Mouse (Mus musculus) hindbrain, embryonic 14.5 days (tissue): ENCODE data around the gene Rap1gds1. TPM values are rescaled to one million over a fixed set of nuclear protein-coding genes. Genes with fewer than 3 reads are reported as not detected.
A peak's percentile ranks its signal among the peaks of the same experiment; 100 is the strongest.

ENCODE experiments used
- ATAC-seq: fragments of 200-750 bp; cut with Nextera tagmentation; 2 replicates; pipeline ENCODE4 v1.8.0; 2017; ENCODE audit warnings: moderate number of reproducible peaks, mild to moderate bottlenecking, moderate TSS enrichment, moderate library complexity; ENCODE audit not compliant: low FRiP score
- DNase-seq: peaks from one replicate; pipeline ENCODE4 v3.0.0-alpha.2; 2015; ENCODE audit warnings: low spot score
- H3K27ac ChIP-seq: fragments of 300-500 bp; sonication (generic); 2 replicates; pipeline ENCODE4 v1.5.1; 2014; ENCODE audit warnings: mild to moderate bottlenecking, moderate library complexity
- H3K27me3 ChIP-seq: fragments of 300-500 bp; sonication (generic); 2 replicates; pipeline ENCODE4 v1.6.1; 2014; ENCODE audit warnings: mild to moderate bottlenecking, low read length, mixed read lengths; ENCODE audit not compliant: control insufficient read depth, insufficient read depth
- H3K36me3 ChIP-seq: fragments of 300-500 bp; sonication (generic); replicated peaks from 2 replicates; pipeline ENCODE4 v1.6.1; 2014; ENCODE audit not compliant: control insufficient read depth, insufficient read depth
- H3K4me1 ChIP-seq: fragments of 300-500 bp; sonication (generic); replicated peaks from 2 replicates; pipeline ENCODE4 v1.6.1; 2014; ENCODE audit warnings: antibody characterized with exemption, low read length, mixed read lengths; ENCODE audit not compliant: control insufficient read depth, insufficient read depth
- H3K4me2 ChIP-seq: fragments of 300-500 bp; sonication (generic); replicated peaks from 2 replicates; pipeline ENCODE4 v1.6.1; 2014; ENCODE audit warnings: mild to moderate bottlenecking, moderate library complexity
- H3K4me3 ChIP-seq: fragments of 300-500 bp; sonication (generic); replicated peaks from 2 replicates; pipeline ENCODE4 v1.5.1; 2014; ENCODE audit warnings: mild to moderate bottlenecking, low read length
- H3K9ac ChIP-seq: fragments of 300-500 bp; sonication (generic); 2 replicates; pipeline ENCODE4 v1.6.1; 2014
- H3K9me3 ChIP-seq: fragments of 300-500 bp; sonication (generic); 2 replicates; pipeline ENCODE4 v1.6.1; 2016; ENCODE audit warnings: low read length; ENCODE audit not compliant: control insufficient read depth
- WGBS: fragments of 180-500 bp; shearing (Covaris S2); extraction: QIAGEN DNeasy Blood & Tissue Kit; methylation state at CpG from one replicate; pipeline ENCODE4 v1.1.7; 2014; 5-methylcytosine and 5-hydroxymethylcytosine counted together
- polyA plus RNA-seq: library from polyadenylated mRNA; unstranded; fragments of >200 nt; fragmentation: Nextera tagmentation; extraction: Ambion mirVana; gene quantifications from 2 replicates; pipeline ENCODE4 v1.2.1, GENCODE M21; 2014

Rap1gds1 gene
- polyA plus RNA-seq, 1 experiment from 2014 or later: 93.7 TPM

DNA sequence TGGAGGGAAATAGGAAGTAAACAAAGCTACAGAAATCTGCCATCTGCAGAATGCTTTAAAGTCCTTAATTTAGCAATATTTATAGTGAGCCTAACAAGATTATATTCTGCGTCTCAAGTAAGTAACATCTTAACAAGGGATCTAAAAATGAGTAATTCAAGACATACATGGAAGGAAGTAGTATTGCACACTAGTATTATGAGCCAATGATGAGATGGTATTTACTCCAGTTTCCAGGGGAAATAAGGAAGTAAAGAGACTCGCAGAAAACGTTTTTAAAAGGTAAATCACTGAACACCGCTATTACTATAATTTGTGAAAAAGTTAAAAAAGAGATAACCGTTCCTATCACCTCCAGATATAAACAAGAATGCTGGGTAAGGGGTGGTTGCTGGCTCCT is 49.9 kb downstream of the Rap1gds1 start:
- ATAC-seq: no peak
- DNase-seq: no peak
- Histone ChIP-seq H3K4me3 (no peak overlapping the region), H3K36me3 (no peaks in the 10 kb centered on the region), H3K4me1 (peaks cover 10% of the 10 kb centered on the region), H3K27me3 (no peaks in the 10 kb centered on the region), H3K9me3 (no peaks in the 10 kb centered on the region), H3K9ac (no peak overlapping the region), H3K4me2 (no peak overlapping the region), H3K27ac (no peak overlapping the region)
- WGBS: 86% methylated on average over 5 of the region's 5 CpGs

DNA sequence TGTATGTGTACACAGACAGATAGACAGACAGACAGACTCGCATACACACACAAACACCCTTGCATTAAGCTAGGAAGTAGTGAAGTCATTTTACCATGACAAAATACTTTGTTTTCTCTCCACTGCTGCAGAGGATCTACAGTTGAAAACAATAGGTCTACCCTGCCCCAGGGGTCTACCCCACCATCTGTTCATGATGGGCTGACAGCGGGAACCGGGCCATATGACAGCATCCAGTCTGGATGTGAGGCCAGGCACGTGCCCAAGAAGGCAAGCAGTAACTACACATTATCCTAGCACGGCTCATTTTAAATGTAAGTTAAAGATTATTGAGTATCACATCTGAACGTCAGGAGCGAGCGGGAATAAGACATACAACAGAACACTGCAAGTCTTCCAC is 51.4 kb downstream of the Rap1gds1 start:
- DNase-seq (peak; percentile 68), ATAC-seq (peak; percentile 93)
- Histone ChIP-seq H3K4me2 (no peak overlapping the region), H3K9me3 (no peaks in the 10 kb centered on the region), H3K4me3 (no peak overlapping the region), H3K4me1 (peaks cover 10% of the 10 kb centered on the region), H3K27me3 (no peaks in the 10 kb centered on the region), H3K27ac (no peak overlapping the region), H3K36me3 (no peaks in the 10 kb centered on the region), H3K9ac (no peak overlapping the region)
- 28% methylated on average over 8 of the region's 8 CpGs for WGBS

DNA sequence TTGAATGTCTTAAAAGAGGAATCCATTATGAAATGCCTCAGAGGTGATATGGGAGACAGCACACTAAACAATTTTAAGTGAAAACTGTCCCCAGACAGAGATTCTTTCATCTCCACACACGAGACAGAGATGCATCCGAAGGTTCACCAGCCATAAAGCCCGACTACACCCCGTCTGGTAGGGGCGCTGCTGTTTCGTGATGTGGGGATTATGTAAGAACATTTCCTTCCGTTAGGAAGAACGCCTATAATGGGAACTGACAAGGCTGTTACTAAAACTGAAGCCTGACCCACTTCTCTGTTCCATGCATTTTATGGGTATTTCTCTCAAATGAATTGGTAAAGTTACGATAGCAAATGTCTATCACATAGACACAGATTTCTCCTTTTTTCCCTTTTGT is 62.6 kb downstream of the Rap1gds1 start:
- Histone ChIP-seq H3K27me3 (no peaks in the 10 kb centered on the region), H3K4me3 (no peak overlapping the region), H3K4me2 (no peak overlapping the region), H3K9me3 (no peaks in the 10 kb centered on the region), H3K9ac (no peak overlapping the region), H3K36me3 (peaks cover 4% of the 10 kb centered on the region), H3K4me1 (no peaks in the 10 kb centered on the region), H3K27ac (no peak overlapping the region)
- ATAC-seq (no peak), DNase-seq (no peak)
- 91% methylated on average over 9 of the region's 9 CpGs for WGBS

DNA sequence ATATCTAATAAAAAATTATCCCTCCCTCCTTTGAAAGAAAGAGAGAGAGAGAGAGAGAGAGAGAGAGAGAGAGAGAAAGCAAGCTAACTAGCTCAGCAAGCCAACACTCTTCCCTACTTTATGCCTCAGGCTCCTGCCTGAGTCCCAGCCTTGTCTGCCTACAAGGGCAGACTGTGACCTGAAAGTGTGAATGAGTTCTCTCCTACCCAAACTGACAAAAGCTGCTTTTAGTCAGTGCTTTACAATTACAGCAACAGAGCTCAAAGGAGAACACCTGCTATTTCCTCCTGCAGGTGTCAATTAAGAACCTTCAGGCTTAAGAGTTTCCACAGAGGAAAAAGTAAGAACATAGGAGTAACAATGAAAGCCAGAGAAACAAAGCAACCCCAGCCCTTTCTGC is 69.3 kb downstream of the Rap1gds1 start:
- no peaks in the 10 kb centered on the region for H3K27me3 ChIP-seq
- no peaks in the 10 kb centered on the region for H3K4me1 ChIP-seq
- H3K36me3 ChIP-seq: no peaks in the 10 kb centered on the region
- H3K4me2 ChIP-seq: no peak overlapping the region
- no peak overlapping the region for H3K4me3 ChIP-seq
- no peaks in the 10 kb centered on the region for H3K9me3 ChIP-seq
- ATAC-seq (no peak), DNase-seq (no peak)
- H3K9ac ChIP-seq: no peak overlapping the region
- no peak overlapping the region for H3K27ac ChIP-seq

DNA sequence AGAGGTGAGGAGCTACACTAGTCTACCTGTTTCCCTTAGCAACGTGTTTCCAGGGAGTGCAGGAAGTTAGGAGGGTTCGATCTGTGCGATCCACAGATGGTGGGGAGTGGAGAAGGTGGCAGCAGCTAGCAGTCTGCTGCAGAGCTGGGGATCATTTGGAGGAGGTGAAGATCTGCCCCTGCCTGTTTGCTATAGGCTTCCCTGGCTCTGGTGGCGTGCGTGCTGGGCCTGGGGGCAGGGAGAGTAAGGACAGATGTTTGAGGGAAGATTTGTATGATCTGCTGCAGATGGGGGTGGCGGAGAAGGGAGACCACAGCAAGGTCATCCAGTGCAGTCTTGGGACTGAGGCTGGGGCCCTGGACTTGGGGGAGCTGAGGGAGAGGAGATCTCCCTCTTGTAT is 72.2 kb downstream of the Rap1gds1 start:
- no peak for ATAC-seq
- no peak for DNase-seq
- H3K27ac ChIP-seq: no peak overlapping the region

DNA sequence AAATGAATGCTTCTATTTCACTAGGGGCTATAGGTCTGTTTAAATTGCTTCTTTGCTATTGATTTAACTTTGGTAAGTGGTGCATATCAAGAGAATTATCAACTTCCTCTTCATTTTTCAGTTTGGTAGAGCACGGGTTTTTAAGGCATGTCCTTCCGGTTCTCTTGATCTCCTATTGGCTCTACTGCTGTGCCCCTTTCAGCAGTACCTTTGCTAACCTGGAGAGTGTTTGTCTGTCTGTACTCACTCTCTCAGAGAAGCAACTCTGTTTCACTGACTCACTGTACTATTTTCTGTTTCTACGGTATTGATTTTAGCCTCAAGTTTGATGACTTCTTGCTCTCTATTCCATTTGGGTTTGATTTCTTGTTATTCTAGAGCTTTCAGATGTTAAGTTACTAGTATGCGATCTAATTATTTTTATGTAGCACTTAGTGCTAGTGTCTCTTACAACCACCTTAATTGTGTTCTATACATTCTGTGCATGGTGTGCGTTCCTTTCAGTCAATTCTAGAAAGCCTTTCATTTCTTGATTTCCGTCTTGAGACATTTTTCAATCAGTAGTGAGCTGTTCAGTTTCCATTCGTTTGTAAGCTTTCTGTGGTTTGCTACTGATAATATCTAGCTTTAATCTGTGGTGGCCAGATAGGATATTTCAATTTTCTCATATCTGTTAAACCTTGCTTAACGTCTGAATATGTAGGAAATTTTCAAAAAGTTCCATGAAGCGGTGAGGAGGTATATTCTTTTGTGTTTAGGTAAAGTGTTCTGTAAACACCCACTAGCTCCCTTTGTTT is 74.7 kb downstream of the Rap1gds1 start:
- DNase-seq: no peak
- 91% methylated on average over 9 of the region's 9 CpGs for WGBS
- H3K9me3 ChIP-seq: peaks cover 7% of the 10 kb centered on the region; the same call in 1 of the 2 replicates

More for the DNA sequence above, 72.2 kb downstream of the Rap1gds1 start:
- H3K9ac ChIP-seq: no peak overlapping the region
- H3K36me3 ChIP-seq: no peaks in the 10 kb centered on the region
- H3K4me3 ChIP-seq: no peak overlapping the region
- H3K4me2 ChIP-seq: no peak overlapping the region
- no peaks in the 10 kb centered on the region for H3K9me3 ChIP-seq
- WGBS: 83% methylated on average over 6 of the region's 6 CpGs
- no peaks in the 10 kb centered on the region for H3K27me3 ChIP-seq
- no peaks in the 10 kb centered on the region for H3K4me1 ChIP-seq

DNA sequence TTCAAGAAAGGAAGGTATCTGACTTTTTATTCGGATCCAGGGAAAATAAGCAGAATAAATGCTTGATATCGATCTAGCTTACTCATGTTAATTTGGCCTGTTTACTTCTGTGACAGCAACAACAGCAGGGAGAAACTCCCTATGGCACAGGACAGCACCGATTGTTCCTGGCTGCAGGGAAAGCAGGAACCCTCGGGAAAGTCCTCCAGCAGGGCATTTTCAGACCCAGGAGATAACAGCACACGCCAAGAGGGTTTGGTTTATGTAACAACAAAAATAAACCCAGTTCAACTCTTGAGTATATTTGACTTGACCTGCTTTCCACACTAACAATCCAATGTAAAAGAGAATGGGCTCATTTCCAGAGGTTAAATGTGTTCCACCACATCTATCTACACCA is 81.5 kb downstream of the Rap1gds1 start:
- ATAC-seq (no peak), DNase-seq (no peak)
- Histone ChIP-seq H3K9ac (no peak overlapping the region), H3K4me2 (no peak overlapping the region), H3K4me1 (no peaks in the 10 kb centered on the region), H3K27ac (no peak overlapping the region), H3K4me3 (no peak overlapping the region), H3K27me3 (no peaks in the 10 kb centered on the region), H3K36me3 (no peaks in the 10 kb centered on the region), H3K9me3 (peaks cover 7% of the 10 kb centered on the region; the same call in 1 of the 2 replicates)
- WGBS: 67% methylated on average over 5 of the region's 5 CpGs

More for the DNA sequence above, 74.7 kb downstream of the Rap1gds1 start:
- Histone ChIP-seq H3K4me3 (no peak overlapping the region), H3K27me3 (no peaks in the 10 kb centered on the region), H3K4me1 (no peaks in the 10 kb centered on the region), H3K9ac (no peak overlapping the region), H3K36me3 (no peaks in the 10 kb centered on the region), H3K27ac (peak overlapping the region; percentile 20; the same call in 1 of the 2 replicates), H3K4me2 (no peak overlapping the region)
- ATAC-seq: no peak

DNA sequence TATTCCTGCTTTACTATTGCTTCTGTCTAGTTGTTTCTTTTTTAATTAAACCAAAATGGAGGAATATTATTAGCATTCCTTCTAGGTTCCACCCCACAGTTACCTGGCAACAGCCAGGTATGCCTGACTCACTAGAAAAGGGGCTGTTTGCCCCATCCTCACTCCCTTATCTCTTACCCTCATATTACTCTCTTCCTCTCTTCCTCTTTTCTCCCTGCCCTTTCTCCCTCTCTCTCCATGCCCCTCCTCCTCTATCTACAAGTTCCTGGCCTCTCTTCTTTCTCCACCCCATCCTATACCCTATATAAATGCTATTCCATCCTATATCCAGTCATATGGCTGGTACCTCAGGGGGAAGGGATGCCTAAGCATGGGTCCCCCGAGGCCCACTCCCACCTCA is 83.6 kb downstream of the Rap1gds1 start:
- H3K4me2 ChIP-seq: no peak overlapping the region
- no peak overlapping the region for H3K9ac ChIP-seq
- no peak overlapping the region for H3K27ac ChIP-seq
- peaks cover 10% of the 10 kb centered on the region for H3K9me3 ChIP-seq
- no peaks in the 10 kb centered on the region for H3K36me3 ChIP-seq
- no peaks in the 10 kb centered on the region for H3K27me3 ChIP-seq
- H3K4me1 ChIP-seq: no peaks in the 10 kb centered on the region
- DNase-seq (no peak), ATAC-seq (no peak)
- no peak overlapping the region for H3K4me3 ChIP-seq
- 100% methylated on average over 1 of the region's 1 CpGs for WGBS

DNA sequence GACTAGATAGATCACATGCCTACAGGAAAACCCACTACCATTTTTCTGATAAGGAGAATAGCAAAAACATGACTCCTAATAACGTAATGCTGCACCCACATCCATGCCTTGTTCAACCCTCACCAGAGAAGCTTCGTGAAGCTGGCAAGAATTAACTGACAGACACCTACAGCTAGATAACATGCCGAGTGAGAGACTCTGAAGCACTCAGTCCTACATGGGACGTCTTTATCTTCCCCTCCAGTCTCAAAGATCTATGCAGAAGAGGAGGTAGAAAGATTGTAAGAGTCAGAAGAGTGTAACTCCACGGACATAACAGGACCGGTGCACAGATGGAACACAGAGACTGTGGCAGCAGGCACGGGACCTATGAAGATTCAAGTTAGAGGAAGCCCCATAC is 85.9 kb downstream of the Rap1gds1 start:
- Histone ChIP-seq H3K36me3 (no peaks in the 10 kb centered on the region), H3K27me3 (no peaks in the 10 kb centered on the region), H3K4me2 (no peak overlapping the region), H3K9ac (no peak overlapping the region), H3K27ac (no peak overlapping the region), H3K9me3 (peaks cover 8% of the 10 kb centered on the region), H3K4me3 (no peak overlapping the region), H3K4me1 (no peaks in the 10 kb centered on the region)
- WGBS: 97% methylated on average over 7 of the region's 7 CpGs
- DNase-seq: no peak
- no peak for ATAC-seq

DNA sequence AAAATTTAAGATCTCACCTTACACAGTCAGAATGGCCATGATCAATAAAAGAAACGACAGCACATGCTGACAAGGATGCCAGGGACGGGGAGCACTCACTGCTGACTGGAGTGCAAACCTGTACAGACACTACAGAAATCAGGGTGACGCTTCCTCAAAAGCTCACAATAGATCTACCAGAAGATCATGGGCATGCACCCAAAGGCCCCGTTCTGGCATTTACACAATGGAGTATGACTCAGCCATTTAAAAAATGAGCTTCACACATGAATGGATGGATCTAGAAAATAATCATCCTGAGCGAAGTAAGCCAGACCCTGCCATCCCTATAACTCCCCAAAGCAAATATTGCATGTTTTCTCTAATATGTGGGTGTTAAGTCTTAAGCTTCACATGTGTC is 87.0 kb downstream of the Rap1gds1 start:
- Histone ChIP-seq H3K9ac (no peak overlapping the region), H3K36me3 (no peaks in the 10 kb centered on the region), H3K4me3 (no peak overlapping the region), H3K9me3 (peaks cover 8% of the 10 kb centered on the region), H3K27ac (no peak overlapping the region), H3K4me1 (no peaks in the 10 kb centered on the region), H3K4me2 (no peak overlapping the region), H3K27me3 (no peaks in the 10 kb centered on the region)
- ATAC-seq (no peak), DNase-seq (no peak)
- WGBS: 94% methylated on average over 5 of the region's 5 CpGs
